Mouse (Mus musculus) heart, embryonic 14.5 days (tissue): ENCODE measurements around the gene Tpx2. TPM values are rescaled to one million over a fixed set of nuclear protein-coding genes. Genes with fewer than 3 reads are reported as not detected.

ENCODE experiments used
- ATAC-seq: fragments of 200-750 bp; cut with Nextera tagmentation; 2 replicates; pipeline ENCODE4 v1.8.0; 2017; ENCODE audit warnings: low read depth, moderate TSS enrichment; ENCODE audit not compliant: insufficient number of reproducible peaks, insufficient read depth, low FRiP score
- H3K27ac ChIP-seq, 2 experiments: fragments of 200-500 bp in 1 of 2; fragments of 300-500 bp in 1 of 2; sonication (generic) in 1 of 2; replicated peaks in 1 of 2; 2 replicates each; pipeline ENCODE4 v1.5.1; 2012 to 2014; ENCODE audit warnings: low read depth in 2 of 2, low read length in 2 of 2, control low read depth in 1 of 2, mild to moderate bottlenecking in 1 of 2, mixed read lengths in 1 of 2; ENCODE audit not compliant: control insufficient read depth in 1 of 2, insufficient read depth in 1 of 2
- H3K27me3 ChIP-seq: fragments of 300-500 bp; sonication (generic); 2 replicates; pipeline ENCODE4 v1.6.1; 2014; ENCODE audit warnings: mild to moderate bottlenecking, low read length, control low read depth; ENCODE audit not compliant: control insufficient read depth, insufficient read depth
- H3K36me3 ChIP-seq: fragments of 300-500 bp; sonication (generic); 2 replicates; pipeline ENCODE4 v1.6.1; 2014; ENCODE audit warnings: mild to moderate bottlenecking, control low read depth, low read length, mixed read lengths; ENCODE audit not compliant: control insufficient read depth, insufficient read depth
- H3K4me1 ChIP-seq, 2 experiments: fragments of 200-500 bp in 1 of 2; fragments of 300-500 bp in 1 of 2; sonication (generic) in 1 of 2; 2 replicates each; pipeline ENCODE4 v1.6.1; 2012 to 2014; ENCODE audit warnings: low read length in 2 of 2, control low read depth in 1 of 2, mixed read lengths in 1 of 2; ENCODE audit not compliant: control insufficient read depth in 2 of 2, insufficient read depth in 2 of 2
- H3K4me2 ChIP-seq: fragments of 300-500 bp; sonication (generic); 2 replicates; pipeline ENCODE4 v1.6.1; 2014; ENCODE audit warnings: mild to moderate bottlenecking, low read length
- H3K4me3 ChIP-seq, 2 experiments: fragments of 200-500 bp in 1 of 2; fragments of 300-500 bp in 1 of 2; sonication (generic) in 1 of 2; 2 replicates each; pipeline ENCODE4 v1.5.1; 2012 to 2014; ENCODE audit warnings: low read length in 2 of 2, mild to moderate bottlenecking in 2 of 2, control low read depth in 1 of 2, low read depth in 1 of 2, moderate library complexity in 1 of 2; ENCODE audit not compliant: control insufficient read depth in 1 of 2, insufficient read depth in 1 of 2
- H3K9ac ChIP-seq: fragments of 300-500 bp; sonication (generic); 2 replicates; pipeline ENCODE4 v1.6.1; 2014; ENCODE audit warnings: mild to moderate bottlenecking, low read length
- H3K9me3 ChIP-seq: fragments of 300-500 bp; sonication (generic); 2 replicates; pipeline ENCODE4 v1.6.1; 2016; ENCODE audit warnings: low read length, control low read depth; ENCODE audit not compliant: control insufficient read depth
- WGBS: fragments of 180-500 bp; shearing (Covaris S2); extraction: QIAGEN DNeasy Blood & Tissue Kit; methylation state at CpG from one replicate; pipeline ENCODE4 v1.1.7; 2014; 5-methylcytosine and 5-hydroxymethylcytosine counted together
- polyA plus RNA-seq: library from polyadenylated mRNA; unstranded; fragments of >200 nt; fragmentation: Nextera tagmentation; extraction: Ambion mirVana; gene quantifications from 2 replicates; pipeline ENCODE4 v1.2.1, GENCODE M21; 2014

Gene Tpx2
- polyA plus RNA-seq, 1 experiment from 2014 or later: 60.8 TPM

GRCm38 (mm10) chr2:152806037-152806436 lies 41.7 kb upstream of the Tpx2 start:
- Histone ChIP-seq H3K27me3 (no peaks in the 10 kb centered on the region), H3K4me2 (no peak overlapping the region), H3K4me1 (peaks cover 12 to 27% of the 10 kb centered on the region in 2 experiments), H3K9ac (no peak overlapping the region), H3K36me3 (peaks cover 2% of the 10 kb centered on the region; the same call in 1 of the 2 replicates), H3K9me3 (no peaks in the 10 kb centered on the region), H3K4me3 (no peak overlapping the region), H3K27ac (peak overlapping the region in 1 of 2 experiments; percentile 53; a peak in 3 of 4 replicates)
- ATAC-seq: no peak
- WGBS: 48% methylated on average over 2 of the region's 2 CpGs

- no peak for ATAC-seq
- Histone ChIP-seq H3K4me1 (peaks cover 16 to 40% of the 10 kb centered on the region in 2 experiments), H3K4me3 (no peak overlapping the region), H3K9ac (no peak overlapping the region), H3K27ac (no peak overlapping the region), H3K36me3 (peaks cover 2% of the 10 kb centered on the region; the same call in 1 of the 2 replicates), H3K4me2 (no peak overlapping the region), H3K27me3 (no peaks in the 10 kb centered on the region), H3K9me3 (no peaks in the 10 kb centered on the region)
- 70% methylated on average over 3 of the region's 3 CpGs for WGBS
These were observed 39.6 kb upstream of the Tpx2 start for GRCm38 (mm10) chr2:152808178-152808577.

GRCm38 (mm10) chr2:152810158-152810941 lies 37.4 kb upstream of the Tpx2 start:
- Histone ChIP-seq H3K27ac (0 out of 4 replicates have a peak overlapping the region, but pooled peaks of 1 of the 2 experiments have one; percentile 7), H3K4me2 (no peak overlapping the region), H3K36me3 (peaks cover 2% of the 10 kb centered on the region; the same call in 1 of the 2 replicates), H3K9ac (no peak overlapping the region), H3K27me3 (no peaks in the 10 kb centered on the region), H3K4me1 (peaks cover 7 to 29% of the 10 kb centered on the region in 2 experiments), H3K4me3 (no peak overlapping the region), H3K9me3 (no peaks in the 10 kb centered on the region)
- no peak for ATAC-seq
- WGBS: 62% methylated on average over 5 of the region's 5 CpGs

- Histone ChIP-seq H3K27me3 (no peaks in the 10 kb centered on the region), H3K4me1 (peaks cover 5 to 23% of the 10 kb centered on the region in 2 experiments), H3K9me3 (no peaks in the 10 kb centered on the region), H3K4me3 (no peak overlapping the region), H3K27ac (no peak overlapping the region), H3K36me3 (peaks cover 1% of the 10 kb centered on the region; the same call in 1 of the 2 replicates), H3K4me2 (no peak overlapping the region), H3K9ac (no peak overlapping the region)
- 0 out of 2 replicates have a peak, but pooled peaks have one; percentile 33 for ATAC-seq
- WGBS: 29% methylated on average over 3 of the region's 3 CpGs
These were observed 36.2 kb upstream of the Tpx2 start for GRCm38 (mm10) chr2:152811336-152812165.

GRCm38 (mm10) chr2:152813232-152813631 lies 34.5 kb upstream of the Tpx2 start:
- H3K9me3 ChIP-seq: no peaks in the 10 kb centered on the region
- H3K4me2 ChIP-seq: no peak overlapping the region
- WGBS: 100% methylated on average over 1 of the region's 1 CpGs
- H3K27ac ChIP-seq: no peak overlapping the region
- no peaks in the 10 kb centered on the region for H3K36me3 ChIP-seq
- ATAC-seq: no peak
- no peak overlapping the region for H3K9ac ChIP-seq
- no peak overlapping the region for H3K4me3 ChIP-seq
- peaks cover 18 to 40% of the 10 kb centered on the region in 2 experiments for H3K4me1 ChIP-seq
- H3K27me3 ChIP-seq: no peaks in the 10 kb centered on the region

- Histone ChIP-seq H3K27ac (no peak overlapping the region), H3K36me3 (peaks cover 5% of the 10 kb centered on the region; the same call in 1 of the 2 replicates)
- no peak for ATAC-seq
These were observed 33.4 kb upstream of the Tpx2 start for GRCm38 (mm10) chr2:152814213-152814874.

More at GRCm38 (mm10) chr2:152814213-152814874, 33.4 kb upstream of the Tpx2 start:
- 51% methylated on average over 6 of the region's 6 CpGs for WGBS
- H3K4me2 ChIP-seq: no peak overlapping the region
- H3K9ac ChIP-seq: no peak overlapping the region
- no peak overlapping the region for H3K4me3 ChIP-seq
- no peaks in the 10 kb centered on the region for H3K27me3 ChIP-seq
- H3K4me1 ChIP-seq: peaks cover 18 to 50% of the 10 kb centered on the region in 2 experiments
- no peaks in the 10 kb centered on the region for H3K9me3 ChIP-seq
